Mouse (Mus musculus): ENCODE measurements around the gene Exoc7.

DNA sequence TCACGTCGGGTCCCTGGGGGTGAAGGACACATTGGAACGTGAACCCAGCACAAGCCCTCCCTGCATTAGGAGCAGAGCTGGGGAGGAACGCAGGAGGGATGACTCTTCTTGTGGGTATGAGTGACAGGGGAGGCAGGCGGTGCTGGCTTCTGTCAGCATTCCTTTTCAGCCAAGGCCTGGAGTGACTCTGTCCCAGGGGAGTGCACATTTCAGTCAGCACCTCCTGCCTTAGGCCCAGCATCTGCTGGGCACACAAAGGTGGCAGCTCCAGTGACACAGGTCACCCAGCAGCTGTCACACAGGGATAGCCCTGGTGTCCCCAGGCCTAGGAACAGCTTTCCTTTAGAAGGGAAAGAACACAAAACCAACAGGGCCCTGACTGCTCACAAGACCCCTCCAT lies 40.9 kb upstream of the Exoc7 start:
- no peak for TF ChIP-seq CTCF (IDR thresholded peaks at IDR 0.05; ENCODE audit: low read depth, low read length)
- no peak for TF ChIP-seq GATA1 (IDR thresholded peaks at IDR 0.05; ENCODE audit: borderline replicate concordance, low read length)
- no peak for TF ChIP-seq TAL1 (conservative IDR thresholded peaks at IDR 0.05; ENCODE audit: low read depth, low read length)
- no peak for TF ChIP-seq POLR2AphosphoS5 (IDR thresholded peaks at IDR 0.05; ENCODE audit: insufficient replicate concordance, low read depth, low read length)
- no peak for TF ChIP-seq GATA2 (IDR thresholded peaks at IDR 0.05; ENCODE audit: borderline replicate concordance, low read depth, low read length)
